Mouse (Mus musculus): Measurements from ENCODE around the gene 1700113H08Rik.

The 1700113H08Rik gene

GRCm38 (mm10) chr10:87212854-87213253 lies 155.0 kb downstream of the 1700113H08Rik start:
- DNase-seq = no peak

GRCm38 (mm10) chr10:87230071-87230910 lies 172.4 kb downstream of the 1700113H08Rik start:
- DNase-seq = no peak

GRCm38 (mm10) chr10:87239332-87240008 lies 181.6 kb downstream of the 1700113H08Rik start:
- DNase-seq = no peak

GRCm38 (mm10) chr10:87271724-87272123 lies 213.9 kb downstream of the 1700113H08Rik start:
- DNase-seq = no peak

GRCm38 (mm10) chr10:87272133-87272622 lies 214.3 kb downstream of the 1700113H08Rik start:
- no peak for DNase-seq

- DNase-seq = no peak
Measured at GRCm38 (mm10) chr10:87275075-87275474, 217.2 kb downstream of the 1700113H08Rik start.

All from lung, postnatal 10 days (tissue).